Mouse (Mus musculus) hematopoietic stem cell, adult 5-6 weeks (primary cell): Measurements from ENCODE around the gene Ppig. TPM values are rescaled to one million over a fixed set of nuclear protein-coding genes. Genes with fewer than 3 reads are reported as not detected.
"Not testable (repeated sequence)": the region's sequence is repeated elsewhere in the genome, so short reads cannot be mapped to it uniquely, and the experiment has no call there.

Experiments
- ATAC-seq, 2 experiments: fragments of 125-278 bp in 1 of 2; replicated peaks in 1 of 2; 2 replicates each; pipeline ENCODE4 v1.8.0; 2016 to 2017; ENCODE audit warnings: inconsistent platforms in 2 of 2, mild to moderate bottlenecking in 2 of 2, moderate number of reproducible peaks in 2 of 2, low read depth in 1 of 2, moderate TSS enrichment in 1 of 2; ENCODE audit not compliant: low FRiP score in 2 of 2, poor library complexity in 2 of 2, severe bottlenecking in 2 of 2, insufficient read depth in 1 of 2, low TSS enrichment in 1 of 2
- total RNA-seq: library from RNA; stranded (forward); fragments of 172-1452, 232-1000 nt; gene quantifications from 2 replicates; pipeline ENCODE4 v1.2.3, GENCODE M21; 2017

Gene Ppig
- total RNA-seq: 86.2 and 112 TPM in 2 replicates

DNA sequence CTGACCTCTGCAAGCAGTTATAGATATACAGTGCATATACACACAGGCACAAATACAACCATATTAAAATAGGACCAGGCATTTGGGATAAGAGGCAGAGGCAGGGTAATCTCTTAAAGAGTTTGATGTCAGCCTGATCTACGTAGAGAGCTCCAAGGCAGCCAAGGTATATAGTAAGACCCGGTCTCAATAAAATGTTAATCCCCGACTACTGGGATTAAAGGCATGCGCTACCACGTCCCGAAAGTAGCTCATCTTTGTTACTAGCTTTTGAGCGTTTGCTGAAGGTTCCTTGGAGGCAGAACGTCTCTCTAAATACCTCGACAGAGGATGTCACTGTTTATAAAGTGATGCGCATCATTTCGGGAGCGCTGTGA, at the start of gene Ppig:
Ppig (plus strand) TSS at position 273 of the 377 bp plus-strand sequence.
- ATAC-seq: 0 out of 4 replicates have a peak, but pooled peaks of 1 of the 2 experiments have one; percentile 15

DNA sequence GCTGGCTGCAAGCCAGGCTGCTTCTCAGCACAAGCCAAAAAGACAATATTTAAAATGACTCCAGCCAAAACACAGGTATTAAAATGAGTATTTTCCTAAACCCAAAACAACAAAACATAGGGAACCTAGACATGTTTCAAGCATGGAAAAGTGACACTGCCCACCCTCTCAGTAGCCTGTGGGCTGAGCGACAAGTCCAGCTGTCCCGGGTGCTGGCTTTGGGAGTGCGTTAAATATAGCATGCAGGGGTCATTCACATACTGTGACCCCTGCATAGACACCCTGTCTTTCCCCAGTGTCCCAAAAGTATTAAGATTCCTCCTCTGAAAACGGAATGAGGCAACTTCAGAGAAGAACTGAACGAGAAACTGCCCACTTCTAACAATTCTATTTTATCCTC, 48.6 kb upstream of the Ppig start:
- ATAC-seq: no peak

- ATAC-seq: no peak
These were observed 47.1 kb upstream of the Ppig start for GRCm38 (mm10) chr2:69675266-69675665.

GRCm38 (mm10) chr2:69676713-69677112, 45.6 kb upstream of the Ppig start:
- no peak for ATAC-seq

- ATAC-seq: not testable (repeated sequence)
These were observed 45.1 kb upstream of the Ppig start for GRCm38 (mm10) chr2:69677215-69677614.

DNA sequence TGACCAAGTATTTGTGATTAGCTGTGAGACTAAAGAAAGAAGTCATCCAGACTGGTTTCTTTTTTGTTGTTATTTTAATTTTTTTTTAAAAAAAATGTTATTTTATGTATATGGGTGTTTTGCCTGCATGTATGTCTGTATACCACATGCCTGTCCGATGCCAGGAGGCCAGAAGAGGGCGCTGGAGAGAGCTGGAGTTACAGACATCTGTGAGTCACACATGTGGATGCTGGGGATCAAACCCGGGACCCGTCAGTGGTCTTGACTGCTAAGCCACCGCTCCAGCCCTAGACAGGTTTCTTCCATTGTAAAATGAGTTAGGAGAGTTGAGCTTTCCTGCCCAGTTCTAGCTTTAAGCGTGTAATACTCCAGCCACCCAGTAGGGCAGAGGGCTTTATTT, 42.4 kb upstream of the Ppig start:
- no peak for ATAC-seq

DNA sequence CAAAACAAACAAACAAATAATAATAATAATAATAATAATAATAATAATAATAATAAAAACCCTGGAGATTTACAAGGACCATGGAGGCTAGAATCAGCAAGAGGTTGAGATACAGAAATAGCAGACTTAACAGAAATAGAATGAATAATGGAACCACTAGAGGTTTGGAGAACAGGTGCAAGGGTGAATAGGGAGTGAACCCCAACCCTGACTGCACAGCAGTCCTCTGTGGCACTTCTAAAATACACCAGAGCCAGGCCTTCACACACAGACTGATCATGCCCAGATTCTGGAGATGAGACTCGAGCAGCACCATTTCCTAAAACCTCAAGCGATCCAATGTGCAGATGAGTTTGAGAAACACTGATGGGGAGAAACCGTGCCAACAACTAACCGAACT, 40.4 kb upstream of the Ppig start:
- ATAC-seq: no peak

DNA sequence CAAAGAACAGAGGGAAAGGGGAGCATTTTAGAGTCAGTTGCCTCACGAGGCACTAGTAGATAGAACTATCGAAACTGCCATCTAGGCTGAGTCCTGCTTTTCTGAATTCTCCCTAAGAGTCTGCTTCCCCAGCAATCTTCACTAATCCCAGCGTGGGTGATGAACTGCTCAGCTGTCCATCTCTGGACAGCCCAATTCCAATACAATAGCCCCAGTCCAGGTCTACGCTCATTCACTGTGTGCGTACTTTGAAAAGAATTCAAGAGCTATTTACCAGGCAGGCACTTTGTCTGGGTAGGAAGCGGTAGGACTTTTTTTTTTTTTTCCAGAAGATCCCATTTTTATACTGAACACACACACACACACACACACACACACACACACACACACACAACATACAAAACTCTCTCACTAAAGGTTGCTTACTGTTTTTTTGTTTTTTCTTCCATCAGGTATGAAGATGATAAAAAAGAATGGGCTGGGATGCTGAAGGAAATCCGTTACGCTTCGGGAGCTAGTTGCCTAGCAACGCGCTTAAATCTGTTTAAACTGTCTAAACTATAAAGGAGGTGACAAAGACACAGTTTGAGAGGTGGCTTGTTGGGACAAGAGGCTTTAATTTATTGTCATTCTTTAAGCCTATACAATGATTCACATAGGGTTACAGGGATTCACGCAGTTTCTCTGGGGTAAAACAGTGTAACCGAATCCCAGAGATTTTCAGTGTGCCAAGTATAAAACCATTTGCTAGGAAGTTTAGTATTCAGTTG, 39.1 kb upstream of the Ppig start:
- no peak for ATAC-seq

DNA sequence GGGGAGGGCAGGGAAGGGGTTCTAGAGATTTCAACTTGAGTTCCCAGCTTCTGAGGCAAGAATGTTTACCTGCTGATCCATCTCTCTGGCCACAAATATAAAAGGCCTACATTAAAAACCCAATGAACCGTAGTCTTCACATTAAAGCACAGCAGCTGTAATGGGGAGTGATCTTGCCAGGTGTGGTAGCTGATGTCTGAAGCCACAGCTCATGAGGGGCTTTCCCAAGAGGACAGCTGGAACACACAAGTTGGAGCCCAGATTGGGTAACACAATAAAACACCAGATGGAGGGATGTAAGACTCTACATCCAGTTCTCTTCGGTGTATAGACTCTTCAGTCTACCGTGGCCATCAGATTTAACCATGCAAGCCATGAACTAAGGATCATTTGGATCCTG, 37.9 kb upstream of the Ppig start:
- no peak for ATAC-seq

DNA sequence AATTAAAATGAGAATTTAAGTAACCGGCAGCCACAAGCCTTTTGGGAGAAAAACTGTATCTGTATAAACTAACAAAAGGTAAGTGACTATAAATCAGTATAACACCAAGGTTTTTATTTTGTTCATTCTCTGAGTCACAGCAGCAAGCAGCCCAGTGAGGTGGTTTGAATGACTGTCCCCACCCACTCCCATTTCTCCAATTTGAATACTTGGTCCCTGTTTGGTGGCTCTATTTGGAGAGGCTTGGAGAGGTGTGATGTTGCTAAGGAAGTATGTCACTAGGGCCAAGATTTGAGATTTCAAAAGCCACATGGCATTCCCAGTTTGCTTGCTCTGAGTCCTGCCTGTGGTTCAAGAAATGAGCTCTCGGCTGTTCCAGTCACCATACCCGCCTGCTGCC, 32.1 kb upstream of the Ppig start:
- no peak for ATAC-seq

- no peak for ATAC-seq
These were observed 31.5 kb upstream of the Ppig start for GRCm38 (mm10) chr2:69690843-69691242.

DNA sequence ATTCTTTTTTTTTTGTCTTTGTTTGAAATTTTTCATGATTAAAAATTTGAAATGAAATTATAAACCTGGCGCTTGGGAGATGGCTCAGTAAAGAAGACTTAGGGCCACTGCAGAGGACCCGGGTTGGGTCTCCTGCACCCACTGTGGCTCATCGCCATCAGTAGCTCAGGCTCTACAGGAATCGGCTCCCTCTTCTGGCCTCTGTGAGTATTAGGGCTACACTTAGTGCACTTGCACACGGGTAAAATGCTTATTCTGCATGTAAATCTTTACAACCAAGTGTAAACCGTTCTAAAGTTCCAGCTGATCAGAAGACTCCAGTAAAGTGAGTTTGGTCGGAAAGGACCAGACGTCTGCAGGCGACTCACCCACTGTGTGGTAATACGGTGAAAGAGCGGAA, 28.8 kb upstream of the Ppig start:
- ATAC-seq: no peak

GRCm38 (mm10) chr2:69700446-69700845, 21.9 kb upstream of the Ppig start:
- no peak for ATAC-seq

DNA sequence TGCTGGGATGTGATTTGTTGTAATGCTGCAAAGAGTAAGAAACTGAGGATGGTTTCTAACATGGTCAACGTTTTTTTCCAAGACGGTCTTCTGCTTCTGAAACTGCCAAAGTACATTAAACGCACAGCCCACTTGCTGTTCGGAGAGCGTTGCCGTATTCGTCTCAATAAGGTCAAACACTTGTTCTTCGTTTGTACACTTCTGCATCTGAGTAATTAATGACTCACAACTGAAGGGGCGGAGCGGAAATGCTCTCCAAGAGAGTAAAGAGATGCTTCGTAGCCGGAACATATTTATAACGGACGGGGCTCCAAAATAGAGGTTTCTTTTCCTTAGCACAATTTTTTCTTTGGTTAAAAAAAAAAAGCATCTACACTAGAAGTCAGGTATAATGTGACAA, 10.2 kb upstream of the Ppig start:
- ATAC-seq: no peak

- peak; percentile 99 to 100 for ATAC-seq
These were observed 9.2 kb upstream of the Ppig start, which contains the start of gene Fastkd1 for GRCm38 (mm10) chr2:69712981-69713625. Gene Fastkd1, minus strand, starts transcription at chr2:69713516.

DNA sequence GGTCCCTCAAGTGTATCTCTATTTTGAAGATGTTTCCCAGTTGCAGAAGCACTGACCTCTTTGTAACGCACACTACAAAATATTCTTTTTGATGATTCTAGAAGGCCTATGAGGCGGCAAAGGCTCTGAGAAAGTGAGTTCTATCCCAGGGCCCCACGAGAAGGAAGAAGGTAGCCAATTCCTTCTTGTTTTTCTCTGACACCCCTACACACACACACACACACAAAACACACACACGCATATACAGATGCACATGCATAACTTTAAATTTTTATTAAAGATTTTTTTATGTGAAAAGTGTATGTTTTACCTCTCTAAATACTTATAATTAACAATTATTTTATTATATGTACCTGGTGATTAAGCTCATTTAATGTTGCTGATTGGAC, 8.7 kb upstream of the Ppig start:
- ATAC-seq: no peak

DNA sequence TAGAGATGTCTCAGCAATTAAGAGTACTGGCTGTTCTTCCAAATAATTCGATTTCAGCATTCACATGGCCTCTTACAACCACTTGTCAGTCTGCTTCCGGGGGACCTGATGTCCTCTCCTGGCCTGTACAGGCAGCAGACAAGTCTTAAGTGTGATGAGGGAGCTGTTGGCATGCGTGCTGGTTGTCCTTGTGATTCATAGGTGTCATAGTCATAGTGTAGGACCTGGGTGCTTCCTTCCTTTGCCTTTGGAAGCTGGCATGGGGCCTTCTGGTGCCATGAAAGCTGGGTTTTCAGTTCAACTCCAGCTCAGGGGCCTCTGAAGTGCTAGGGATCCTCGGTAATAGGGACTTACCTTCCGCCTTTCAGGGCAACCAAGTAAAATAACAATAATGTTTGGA, 8.2 kb upstream of the Ppig start:
- ATAC-seq: no peak

- peak in 1 of 2 experiments; percentile 40; a peak in 1 of 4 replicates for ATAC-seq
These were observed 5.9 kb upstream of the Ppig start for GRCm38 (mm10) chr2:69716483-69716882.

GRCm38 (mm10) chr2:69719121-69719520, 3.2 kb upstream of the Ppig start:
- no peak for ATAC-seq
